Mouse (Mus musculus) olfactory bulb, adult 2 months (tissue): Measurements from ENCODE around the gene Stk10.

Experiments
- CTCF ChIP-seq: fragments of 200-500 bp; IDR thresholded peaks from 2 replicates; pipeline ENCODE4 v1.5.1; 2012; ENCODE audit warnings: low read depth, mild to moderate bottlenecking, low read length, moderate library complexity; ENCODE audit not compliant: insufficient read depth
- POLR2A ChIP-seq: fragments of 200-500 bp; IDR thresholded peaks from 2 replicates; pipeline ENCODE4 v1.6.1; 2012; ENCODE audit warnings: mild to moderate bottlenecking, low read depth, low read length, moderate library complexity; ENCODE audit not compliant: insufficient read depth

DNA sequence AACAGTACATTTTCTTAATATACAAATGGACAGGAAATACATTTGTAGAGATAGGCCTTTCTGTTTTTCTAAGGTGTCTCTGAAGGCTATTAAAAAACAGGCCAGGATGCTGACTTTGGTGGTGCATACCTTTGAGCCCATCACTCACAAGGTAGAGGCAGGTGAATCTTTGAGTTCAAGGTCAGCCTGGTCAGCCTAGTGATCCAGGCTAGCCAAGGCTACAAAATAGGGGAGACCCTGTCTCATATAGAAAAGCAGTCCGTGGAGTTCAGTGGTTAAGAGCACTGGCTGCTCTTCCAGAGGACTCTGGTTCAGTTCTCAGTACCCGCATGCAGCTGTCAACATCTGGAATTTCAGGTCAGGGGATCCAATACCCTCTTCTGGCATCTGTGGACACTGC lies 29.4 kb upstream of the Stk10 start:
- TF ChIP-seq CTCF (no peak), POLR2A (no peak)
